Mouse (Mus musculus): ENCODE measurements around the gene Sesn1. TPM values are rescaled to one million over a fixed set of nuclear protein-coding genes. Genes with fewer than 3 reads are reported as not detected.

The Sesn1 gene
- polyA plus RNA-seq, 1 experiment = 5.0 TPM

DNA sequence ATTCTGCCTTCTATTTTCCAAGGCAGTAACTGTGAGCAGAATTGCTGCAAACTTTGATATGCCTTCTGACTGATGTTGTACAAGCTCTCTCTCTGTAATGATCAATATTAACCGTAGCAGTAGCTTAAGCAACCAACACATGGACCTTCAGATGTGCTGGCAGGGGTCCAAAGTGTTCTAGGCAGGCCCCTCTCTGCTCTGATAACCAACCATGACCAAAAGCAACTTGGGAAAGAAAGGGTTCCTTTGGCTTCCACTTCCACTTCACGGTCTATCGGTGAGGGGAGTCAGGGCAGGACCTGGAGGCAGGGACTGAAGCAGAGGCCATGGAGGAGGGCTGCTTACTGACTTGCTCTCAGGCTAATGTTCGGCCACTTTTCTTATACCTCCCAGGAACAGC lies 121.2 kb downstream of the Sesn1 start:
- Histone ChIP-seq H3ac (ENCODE audit: control insufficient read depth, insufficient read length, low read depth) (no peak overlapping the region), H3K79me3 (ENCODE audit: low read depth) (no peaks in the 10 kb centered on the region), H3K36me3 (ENCODE audit: control insufficient read depth, insufficient read depth) (no peaks in the 10 kb centered on the region), H3K4me3 (ENCODE audit: insufficient read depth, poor library complexity, severe bottlenecking) (no peak overlapping the region), H3K27me3 (ENCODE audit: control insufficient read depth, insufficient read depth, insufficient read length) (peaks cover 5% of the 10 kb centered on the region), H3K79me2 (ENCODE audit: control insufficient read depth, insufficient read depth) (no peaks in the 10 kb centered on the region)
- no peak for TF ChIP-seq MYOD1 (IDR thresholded peaks at IDR 0.05; ENCODE audit: control insufficient read depth, insufficient read length, low read depth)
- no peak for TF ChIP-seq USF1 (IDR thresholded peaks at IDR 0.05; ENCODE audit: low read depth)
- TF ChIP-seq MAX (IDR thresholded peaks at IDR 0.05) = no peak
- TF ChIP-seq FOSL1 (IDR thresholded peaks at IDR 0.05; ENCODE audit: insufficient read depth, low read length, poor library complexity, severe bottlenecking) = no peak
- no peak for TF ChIP-seq MYOG (IDR thresholded peaks at IDR 0.05; ENCODE audit: control insufficient read depth, extremely low read depth, insufficient read length)
- TF ChIP-seq CEBPB (IDR thresholded peaks at IDR 0.05; ENCODE audit: low read depth) = no peak
- no peak for TF ChIP-seq CTCF (IDR thresholded peaks at IDR 0.05; ENCODE audit: control insufficient read depth, insufficient read depth, insufficient read length)

DNA sequence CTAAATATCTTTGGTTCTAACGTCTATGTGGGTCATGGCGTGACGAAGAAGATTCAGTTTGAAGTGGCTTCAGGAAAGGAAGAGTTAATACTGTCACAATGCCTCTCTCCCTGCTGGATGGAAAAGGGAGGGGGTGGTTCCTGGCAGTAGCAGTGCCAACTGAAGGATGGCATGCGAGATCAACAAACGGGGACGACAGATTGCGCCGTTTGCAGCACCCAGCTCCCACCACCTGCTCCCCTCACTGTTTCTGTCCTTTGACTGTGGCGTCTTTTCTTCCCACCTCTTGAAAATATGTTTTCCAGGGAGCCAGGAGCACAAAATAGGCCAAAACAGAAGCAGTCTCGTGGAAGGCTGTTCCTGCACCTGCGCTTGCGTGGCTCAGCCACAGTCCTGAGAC lies 122.2 kb downstream of the Sesn1 start:
- Histone ChIP-seq H3K36me3 (ENCODE audit: control insufficient read depth, insufficient read depth) (no peaks in the 10 kb centered on the region), H3K79me2 (ENCODE audit: control insufficient read depth, insufficient read depth) (no peaks in the 10 kb centered on the region), H3ac (ENCODE audit: control insufficient read depth, insufficient read length, low read depth) (no peak overlapping the region), H3K4me3 (ENCODE audit: insufficient read depth, poor library complexity, severe bottlenecking) (no peak overlapping the region), H3K27me3 (ENCODE audit: control insufficient read depth, insufficient read depth, insufficient read length) (peaks cover 5% of the 10 kb centered on the region), H3K79me3 (ENCODE audit: low read depth) (no peaks in the 10 kb centered on the region)
- no peak for TF ChIP-seq MAX (IDR thresholded peaks at IDR 0.05)
- no peak for TF ChIP-seq USF1 (IDR thresholded peaks at IDR 0.05; ENCODE audit: low read depth)
- no peak for TF ChIP-seq FOSL1 (IDR thresholded peaks at IDR 0.05; ENCODE audit: insufficient read depth, low read length, poor library complexity, severe bottlenecking)
- TF ChIP-seq CEBPB (IDR thresholded peaks at IDR 0.05; ENCODE audit: low read depth) = no peak
- TF ChIP-seq MYOD1 (IDR thresholded peaks at IDR 0.05; ENCODE audit: control insufficient read depth, insufficient read length, low read depth) = no peak
- TF ChIP-seq MYOG (IDR thresholded peaks at IDR 0.05; ENCODE audit: control insufficient read depth, extremely low read depth, insufficient read length) = no peak
- TF ChIP-seq CTCF (IDR thresholded peaks at IDR 0.05; ENCODE audit: control insufficient read depth, insufficient read depth, insufficient read length) = no peak

DNA sequence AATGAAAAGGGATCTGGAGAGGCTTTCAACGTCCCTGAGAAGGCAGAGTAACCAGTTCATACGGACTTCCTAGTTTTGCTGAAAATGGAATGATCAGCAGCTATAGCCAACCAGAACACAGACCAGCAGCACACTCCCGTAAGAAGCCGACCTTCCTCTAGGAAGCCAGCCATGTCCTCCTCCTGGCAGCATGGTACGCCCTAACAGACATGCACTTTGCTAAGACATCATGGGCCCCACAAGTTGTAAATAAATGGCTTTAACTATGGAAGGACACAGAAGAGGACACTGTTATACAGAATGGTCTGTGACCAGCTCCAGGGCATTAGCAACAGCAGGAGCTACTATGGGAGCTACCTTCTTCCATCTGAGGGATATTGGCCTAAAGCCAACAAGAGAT lies 123.2 kb downstream of the Sesn1 start:
- H3K79me2 ChIP-seq (ENCODE audit: control insufficient read depth, insufficient read depth) = no peaks in the 10 kb centered on the region

DNA sequence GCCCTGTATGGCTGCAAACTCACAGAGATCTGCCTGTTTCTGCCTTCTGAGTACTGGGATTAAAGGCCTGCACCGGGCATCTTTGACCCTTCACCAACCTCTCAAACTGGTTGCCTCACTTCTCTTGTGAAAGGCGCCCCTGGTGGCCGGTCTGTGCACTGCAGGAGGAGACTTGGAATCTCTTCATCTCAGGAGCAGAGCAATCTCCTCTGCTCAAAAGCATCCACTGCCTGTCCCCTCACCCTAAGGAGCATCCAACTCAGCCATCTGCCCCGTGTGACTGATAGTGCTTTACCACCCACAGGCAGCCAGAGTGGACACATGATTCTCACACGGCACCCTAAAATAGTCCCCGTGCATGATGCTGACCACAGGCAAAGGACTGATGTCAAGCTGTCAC lies 123.8 kb downstream of the Sesn1 start:
- peaks cover 5% of the 10 kb centered on the region for H3K27me3 ChIP-seq (ENCODE audit: control insufficient read depth, insufficient read depth, insufficient read length)
- no peak for TF ChIP-seq MYOG (IDR thresholded peaks at IDR 0.05; ENCODE audit: control insufficient read depth, extremely low read depth, insufficient read length)
- TF ChIP-seq FOSL1 (IDR thresholded peaks at IDR 0.05; ENCODE audit: insufficient read depth, low read length, poor library complexity, severe bottlenecking) = no peak
- TF ChIP-seq CTCF (IDR thresholded peaks at IDR 0.05; ENCODE audit: control insufficient read depth, insufficient read depth, insufficient read length) = no peak
- TF ChIP-seq USF1 (IDR thresholded peaks at IDR 0.05; ENCODE audit: low read depth) = no peak
- TF ChIP-seq MYOD1 (IDR thresholded peaks at IDR 0.05; ENCODE audit: control insufficient read depth, insufficient read length, low read depth) = no peak
- no peak for TF ChIP-seq MAX (IDR thresholded peaks at IDR 0.05)
- TF ChIP-seq CEBPB (IDR thresholded peaks at IDR 0.05; ENCODE audit: low read depth) = no peak
- no peaks in the 10 kb centered on the region for H3K36me3 ChIP-seq (ENCODE audit: control insufficient read depth, insufficient read depth)
- H3K4me3 ChIP-seq (ENCODE audit: insufficient read depth, poor library complexity, severe bottlenecking) = no peak overlapping the region
- H3K79me3 ChIP-seq (ENCODE audit: low read depth) = no peaks in the 10 kb centered on the region
- H3ac ChIP-seq (ENCODE audit: control insufficient read depth, insufficient read length, low read depth) = no peak overlapping the region
- H3K79me2 ChIP-seq (ENCODE audit: control insufficient read depth, insufficient read depth) = no peaks in the 10 kb centered on the region

More for the DNA sequence above, 123.2 kb downstream of the Sesn1 start:
- H3ac ChIP-seq (ENCODE audit: control insufficient read depth, insufficient read length, low read depth) = no peak overlapping the region
- TF ChIP-seq FOSL1 (IDR thresholded peaks at IDR 0.05; ENCODE audit: insufficient read depth, low read length, poor library complexity, severe bottlenecking) (no peak), CEBPB (IDR thresholded peaks at IDR 0.05; ENCODE audit: low read depth) (no peak), USF1 (IDR thresholded peaks at IDR 0.05; ENCODE audit: low read depth) (no peak), MYOG (IDR thresholded peaks at IDR 0.05; ENCODE audit: control insufficient read depth, extremely low read depth, insufficient read length) (no peak), CTCF (IDR thresholded peaks at IDR 0.05; ENCODE audit: control insufficient read depth, insufficient read depth, insufficient read length) (no peak), MAX (IDR thresholded peaks at IDR 0.05) (no peak), MYOD1 (IDR thresholded peaks at IDR 0.05; ENCODE audit: control insufficient read depth, insufficient read length, low read depth) (no peak)
- no peaks in the 10 kb centered on the region for H3K36me3 ChIP-seq (ENCODE audit: control insufficient read depth, insufficient read depth)
- H3K4me3 ChIP-seq (ENCODE audit: insufficient read depth, poor library complexity, severe bottlenecking) = no peak overlapping the region
- H3K27me3 ChIP-seq (ENCODE audit: control insufficient read depth, insufficient read depth, insufficient read length) = peaks cover 5% of the 10 kb centered on the region
- H3K79me3 ChIP-seq (ENCODE audit: low read depth) = no peaks in the 10 kb centered on the region

DNA sequence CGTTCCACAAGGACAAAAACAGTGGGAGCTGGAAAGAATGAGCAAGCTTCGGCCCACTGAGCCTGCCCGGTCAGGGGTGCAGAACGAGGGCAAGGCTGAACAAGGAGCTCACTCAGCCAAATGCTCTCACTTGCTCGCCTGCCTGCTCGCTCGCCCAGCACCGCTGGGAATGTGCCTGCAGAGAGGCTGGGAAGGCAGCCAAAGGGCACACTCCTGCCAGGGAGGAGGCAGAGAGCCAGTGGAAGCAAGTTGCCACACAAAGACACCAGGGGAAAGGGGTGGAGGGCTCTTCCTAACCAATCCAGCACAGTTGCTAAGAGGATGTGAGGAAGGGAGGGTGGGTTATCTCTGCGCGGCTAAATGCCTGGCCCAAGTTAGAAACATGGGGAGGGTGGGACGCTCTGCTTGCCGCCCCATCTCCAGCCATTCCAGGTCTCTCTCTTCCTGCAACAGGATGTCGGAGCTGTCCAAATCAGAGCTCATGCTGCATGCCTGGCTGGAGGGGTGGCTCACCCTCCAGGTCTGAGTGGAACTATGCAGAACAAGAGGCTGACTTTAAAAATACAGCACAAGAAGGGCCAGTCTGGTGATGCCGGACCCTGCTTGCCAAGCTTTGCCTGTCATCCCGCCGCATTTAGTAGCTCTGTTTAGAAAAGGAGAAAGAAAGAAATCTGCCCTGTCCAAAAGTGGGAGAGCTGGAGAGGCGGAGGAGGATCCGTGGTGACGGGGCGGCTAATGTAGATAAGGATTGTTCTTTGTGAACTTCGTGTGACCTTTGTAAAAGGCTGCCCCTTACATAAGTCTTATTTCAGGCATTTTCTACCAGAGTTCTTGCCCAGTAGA lies 125.1 kb downstream of the Sesn1 start:
- Histone ChIP-seq H3K79me2 (ENCODE audit: control insufficient read depth, insufficient read depth) (no peaks in the 10 kb centered on the region), H3K27me3 (ENCODE audit: control insufficient read depth, insufficient read depth, insufficient read length) (peaks cover 5% of the 10 kb centered on the region), H3ac (ENCODE audit: control insufficient read depth, insufficient read length, low read depth) (no peak overlapping the region), H3K36me3 (ENCODE audit: control insufficient read depth, insufficient read depth) (no peaks in the 10 kb centered on the region), H3K4me3 (ENCODE audit: insufficient read depth, poor library complexity, severe bottlenecking) (no peak overlapping the region), H3K79me3 (ENCODE audit: low read depth) (no peaks in the 10 kb centered on the region)
- TF ChIP-seq FOSL1 (IDR thresholded peaks at IDR 0.05; ENCODE audit: insufficient read depth, low read length, poor library complexity, severe bottlenecking) = no peak
- no peak for TF ChIP-seq CEBPB (IDR thresholded peaks at IDR 0.05; ENCODE audit: low read depth)
- TF ChIP-seq MYOG (IDR thresholded peaks at IDR 0.05; ENCODE audit: control insufficient read depth, extremely low read depth, insufficient read length) = no peak
- TF ChIP-seq MAX (IDR thresholded peaks at IDR 0.05) = no peak
- no peak for TF ChIP-seq CTCF (IDR thresholded peaks at IDR 0.05; ENCODE audit: control insufficient read depth, insufficient read depth, insufficient read length)
- TF ChIP-seq USF1 (IDR thresholded peaks at IDR 0.05; ENCODE audit: low read depth) = no peak
- TF ChIP-seq MYOD1 (IDR thresholded peaks at IDR 0.05; ENCODE audit: control insufficient read depth, insufficient read length, low read depth) = no peak

Measured in C2C12 (cell line).